Mouse (Mus musculus) spleen, adult 18-20 months (tissue): Measurements from ENCODE around the gene Olfr1113.
"Not testable (repeated sequence)": the region's sequence is repeated elsewhere in the genome, so short reads cannot be mapped to it uniquely, and the experiment has no call there.

Experiments used
- DNase-seq, 2 experiments: peaks; one replicate each; pipeline ENCODE4 v3.0.0; 2022; ENCODE audit warnings: mixed read lengths in 2 of 2

The Olfr1113 gene

DNA sequence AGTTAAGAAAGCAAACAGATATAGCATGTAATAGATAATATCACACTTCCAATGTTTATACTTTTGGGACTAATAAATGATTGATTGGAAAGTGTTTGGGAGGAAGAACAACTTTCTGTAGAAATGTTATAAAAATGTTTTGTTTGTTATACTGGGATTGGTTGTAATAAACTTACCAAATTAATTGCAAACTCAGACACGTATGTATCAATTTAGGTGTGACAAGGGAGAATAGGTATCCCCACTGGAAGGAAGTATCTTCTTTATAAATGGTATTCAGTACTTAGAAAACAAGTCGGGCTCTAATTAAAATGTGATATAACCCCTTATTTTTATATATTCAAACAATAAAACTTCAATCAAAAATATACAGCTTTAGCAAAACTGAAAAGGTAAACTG lies at the start of gene Olfr1113:
Gene Olfr1113, plus strand, starts transcription at position 301 of the 400 bp plus-strand sequence.
- DNase-seq, result no peak

DNA sequence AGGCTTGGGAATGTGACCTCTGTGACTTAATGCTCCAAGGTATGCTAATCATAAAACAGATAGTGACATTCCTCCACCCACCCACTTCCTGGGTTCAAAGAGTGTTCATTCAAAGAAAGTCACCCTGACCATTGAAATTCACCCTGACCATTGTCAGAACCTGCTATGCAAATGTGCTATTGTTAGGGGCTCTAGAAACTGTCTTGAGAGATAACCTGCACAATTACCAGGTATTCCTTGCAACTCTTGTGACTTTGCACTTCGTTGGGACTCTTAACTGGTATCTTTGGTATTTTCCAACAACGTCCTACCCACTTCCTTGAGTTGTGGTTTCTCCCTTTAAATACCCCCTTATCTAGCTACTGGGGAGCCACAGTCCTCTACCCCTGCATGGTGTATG lies 41.0 kb upstream of the Olfr1113 start:
- not testable (repeated sequence) for DNase-seq

DNA sequence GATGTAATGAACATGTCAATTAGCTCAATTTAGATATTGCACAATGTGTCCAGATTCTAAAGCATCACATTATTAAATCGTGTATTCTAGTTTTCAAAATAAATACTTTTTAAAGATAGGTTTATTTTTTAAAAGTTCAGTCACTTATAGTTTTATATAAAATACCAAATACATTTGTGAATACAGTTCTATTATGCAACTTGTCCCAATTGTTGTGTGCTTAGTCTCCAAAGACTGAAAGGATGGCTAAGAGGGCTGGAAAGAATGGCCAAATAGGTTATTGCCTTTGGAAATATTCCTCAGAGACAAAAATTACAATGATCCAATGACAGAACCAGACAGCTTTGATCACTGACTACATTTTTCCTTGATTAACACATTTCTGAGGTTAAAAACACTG lies 21.3 kb upstream of the Olfr1113 start, which contains the start of gene Olfr1112:
Gene Olfr1112, plus strand, starts transcription at position 301 of the 400 bp plus-strand sequence.
- no peak for DNase-seq

GRCm38 (mm10) chr2:87247713-87248112 lies 38.9 kb downstream of the Olfr1113 start, which contains the start of gene Olfr1115:
Olfr1115 (plus strand) TSS chr2:87248013.
- no peak for DNase-seq
